Mouse (Mus musculus) MEL-GATA-1-ER (cell line): ENCODE data around the gene Rbm25.

ENCODE experiments used
- DNase-seq: peaks from one replicate; pipeline ENCODE4 v3.0.0-alpha.2; 2012; ENCODE audit warnings: low read depth; ENCODE audit errors: extremely low read depth

Rbm25 gene

GRCm38 (mm10) chr12:83726510-83727308 lies 95.7 kb downstream of the Rbm25 start:
- DNase-seq, result no peak

- DNase-seq, result no peak
These were observed 101.2 kb downstream of the Rbm25 start for GRCm38 (mm10) chr12:83732225-83732624.
